Mouse (Mus musculus): Measurements from ENCODE around the gene Ptprd. TPM values are rescaled to one million over a fixed set of nuclear protein-coding genes. Genes with fewer than 3 reads are reported as not detected.

Ptprd gene
- 10 to 100 TPM; 87.1 to 88.0 TPM for total RNA-seq (2021)
- long read RNA-seq, experiment 1, partial matches to known transcripts: 1 of 11 reads
- long read RNA-seq, experiment 1, other reads (novel, unspliced or antisense): 10 of 11 reads
- long read RNA-seq, experiment 2, partial matches to known transcripts: 4 of 17 reads
- long read RNA-seq, experiment 2, other reads (novel, unspliced or antisense): 13 of 17 reads

- peak; percentile 12 to 16 for DNase-seq (ENCODE audit: low spot score in 2 of 2)
Measured at GRCm38 (mm10) chr4:78211529-78212494, at the start of gene Ptprd. Ptprd (minus strand) TSS chr4:78211961.

GRCm38 (mm10) chr4:78235820-78236219 lies 24.1 kb upstream of the Ptprd start:
- DNase-seq (ENCODE audit: low spot score in 2 of 2): no peak

GRCm38 (mm10) chr4:78235316-78235715 lies 23.6 kb upstream of the Ptprd start:
- DNase-seq (ENCODE audit: low spot score in 2 of 2): no peak

GRCm38 (mm10) chr4:78234681-78235080 lies 22.9 kb upstream of the Ptprd start:
- no peak for DNase-seq (ENCODE audit: low spot score in 2 of 2)

GRCm38 (mm10) chr4:78213949-78214348 lies 2.2 kb upstream of the Ptprd start:
- no peak for DNase-seq (ENCODE audit: low spot score in 2 of 2)

- DNase-seq (ENCODE audit: low spot score in 2 of 2): no peak
Measured at GRCm38 (mm10) chr4:78212941-78213340, 1.2 kb upstream of the Ptprd start.

GRCm38 (mm10) chr4:78210878-78211528 lies 758 bp downstream of the Ptprd start:
- DNase-seq (ENCODE audit: low spot score in 2 of 2): no peak

GRCm38 (mm10) chr4:78205018-78205417 lies 6.7 kb downstream of the Ptprd start:
- no peak for DNase-seq (ENCODE audit: low spot score in 2 of 2)

GRCm38 (mm10) chr4:78168447-78168846 lies 43.3 kb downstream of the Ptprd start:
- no peak for DNase-seq (ENCODE audit: low spot score in 2 of 2)

- no peak for DNase-seq (ENCODE audit: low spot score in 2 of 2)
Measured at GRCm38 (mm10) chr4:78160451-78160850, 51.3 kb downstream of the Ptprd start.

- DNase-seq (ENCODE audit: low spot score in 2 of 2): no peak
Measured at GRCm38 (mm10) chr4:78150561-78150960, 61.2 kb downstream of the Ptprd start.

GRCm38 (mm10) chr4:78142767-78143148 lies 69.0 kb downstream of the Ptprd start:
- no peak for DNase-seq (ENCODE audit: low spot score in 2 of 2)

GRCm38 (mm10) chr4:78142088-78142766 lies 69.5 kb downstream of the Ptprd start:
- no peak for DNase-seq (ENCODE audit: low spot score in 2 of 2)

GRCm38 (mm10) chr4:78110898-78111297 lies 100.9 kb downstream of the Ptprd start:
- no peak for DNase-seq (ENCODE audit: low spot score in 2 of 2)

- no peak for DNase-seq (ENCODE audit: low spot score in 2 of 2)
Measured at GRCm38 (mm10) chr4:78097526-78097925, 114.2 kb downstream of the Ptprd start.

- DNase-seq (ENCODE audit: low spot score in 2 of 2): no peak
Measured at GRCm38 (mm10) chr4:78082744-78083143, 129.0 kb downstream of the Ptprd start.

- DNase-seq (ENCODE audit: low spot score in 2 of 2): no peak
Measured at GRCm38 (mm10) chr4:78077499-78077898, 134.3 kb downstream of the Ptprd start.

- DNase-seq (ENCODE audit: low spot score in 2 of 2): no peak
Measured at GRCm38 (mm10) chr4:78077087-78077486, 134.7 kb downstream of the Ptprd start.

- no peak for DNase-seq (ENCODE audit: low spot score in 2 of 2)
Measured at GRCm38 (mm10) chr4:78038401-78038800, 173.4 kb downstream of the Ptprd start.

GRCm38 (mm10) chr4:78002065-78002464 lies 209.7 kb downstream of the Ptprd start:
- DNase-seq (ENCODE audit: low spot score in 2 of 2): no peak

GRCm38 (mm10) chr4:77992709-77993108 lies 219.1 kb downstream of the Ptprd start:
- no peak for DNase-seq (ENCODE audit: low spot score in 2 of 2)
